Mouse (Mus musculus) C2C12 (cell line): Measurements from ENCODE around the gene Chst11.

ENCODE experiments used
- CEBPB ChIP-seq: IDR thresholded peaks from one replicate; pipeline ENCODE4 v1.6.1; 2011; ENCODE audit warnings: low read depth, mild to moderate bottlenecking, control low read depth, moderate library complexity
- CTCF ChIP-seq: IDR thresholded peaks from one replicate; pipeline ENCODE4 v1.5.1; 2011; ENCODE audit not compliant: control insufficient read depth, insufficient read depth, insufficient read length
- FOSL1 ChIP-seq: IDR thresholded peaks from one replicate; pipeline ENCODE4 v1.8.0; 2011; ENCODE audit warnings: mild to moderate bottlenecking, low read length; ENCODE audit not compliant: poor library complexity, insufficient read depth, severe bottlenecking
- MAX ChIP-seq: IDR thresholded peaks from one replicate; pipeline ENCODE4 v1.6.1; 2011; ENCODE audit warnings: mild to moderate bottlenecking, control low read depth
- MYOD1 ChIP-seq: IDR thresholded peaks from one replicate; pipeline ENCODE4 v1.6.1; 2011; ENCODE audit warnings: low read depth; ENCODE audit not compliant: control insufficient read depth, insufficient read length
- MYOG ChIP-seq: IDR thresholded peaks from one replicate; pipeline ENCODE4 v1.6.1; 2011; ENCODE audit not compliant: control insufficient read depth, insufficient read length; ENCODE audit errors: extremely low read depth
- USF1 ChIP-seq: IDR thresholded peaks from one replicate; pipeline ENCODE4 v1.6.1; 2011; ENCODE audit warnings: low read depth, mild to moderate bottlenecking, control low read depth, moderate library complexity

DNA sequence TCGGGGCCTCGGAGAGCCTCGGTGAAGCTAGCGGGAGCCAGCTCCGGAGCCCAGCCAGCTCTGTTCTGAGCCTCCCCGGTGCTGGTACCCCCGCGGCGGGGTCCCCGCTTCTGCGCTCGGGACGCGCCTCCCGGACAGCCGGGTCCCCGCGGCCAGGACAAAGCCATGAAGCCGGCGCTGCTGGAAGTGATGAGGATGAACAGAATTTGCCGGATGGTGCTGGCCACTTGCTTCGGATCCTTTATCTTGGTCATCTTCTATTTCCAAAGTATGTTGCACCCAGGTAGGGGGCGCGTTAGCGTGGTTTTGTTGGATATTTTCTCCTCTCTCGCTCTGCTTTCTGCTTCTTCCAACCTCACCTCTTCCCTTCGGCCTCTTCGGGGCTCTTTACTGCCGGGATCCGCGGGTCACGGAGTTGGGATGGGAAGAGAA, 418 bp downstream of the Chst11 start:
- no peak for TF ChIP-seq CTCF
- no peak for TF ChIP-seq MAX
- TF ChIP-seq MYOG: no peak
- no peak for TF ChIP-seq FOSL1
- no peak for TF ChIP-seq USF1
- no peak for TF ChIP-seq CEBPB
- no peak for TF ChIP-seq MYOD1
